Mouse (Mus musculus): Measurements from ENCODE around the gene Itpripl1. TPM values are rescaled to one million over a fixed set of nuclear protein-coding genes. Genes with fewer than 3 reads are reported as not detected.
"Not testable (repeated sequence)": the region's sequence is repeated elsewhere in the genome, so short reads cannot be mapped to it uniquely, and the experiment has no call there.

The Itpripl1 gene
- total RNA-seq, 2 experiments from 2014 or later: 2.9 TPM

DNA sequence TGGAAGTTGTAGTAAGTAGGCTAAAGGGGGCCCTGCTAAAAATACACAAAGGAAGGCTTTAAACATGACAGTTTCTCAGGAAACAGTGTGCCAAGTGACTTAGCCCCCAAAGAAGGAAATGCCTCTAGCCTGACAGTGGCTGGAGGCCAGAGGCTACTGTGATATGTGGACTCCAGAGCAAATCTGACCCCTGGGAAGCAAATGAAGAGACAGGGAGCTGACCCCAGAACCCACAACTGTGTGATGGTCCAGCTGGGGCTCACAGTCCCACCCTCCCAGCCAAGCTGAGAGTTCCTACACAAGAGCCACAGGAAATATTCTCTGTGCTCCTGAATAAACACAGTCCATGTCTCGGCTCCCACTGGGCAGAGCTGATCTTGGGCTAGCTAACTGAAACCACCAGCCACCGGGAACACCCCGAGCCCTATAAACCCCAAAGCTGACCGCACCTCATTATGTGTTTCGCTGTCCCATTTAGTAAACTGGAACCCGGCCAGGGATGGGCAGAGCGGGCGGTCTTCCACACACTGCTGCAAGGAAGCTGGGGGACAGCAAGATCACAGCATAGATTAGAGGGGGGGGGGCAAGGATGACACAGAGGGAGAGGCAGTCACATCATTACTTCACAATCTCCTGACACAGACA lies 21.5 kb downstream of the Itpripl1 start:
- intact Hi-C loops (cut with DNase I): no loop called here

DNA sequence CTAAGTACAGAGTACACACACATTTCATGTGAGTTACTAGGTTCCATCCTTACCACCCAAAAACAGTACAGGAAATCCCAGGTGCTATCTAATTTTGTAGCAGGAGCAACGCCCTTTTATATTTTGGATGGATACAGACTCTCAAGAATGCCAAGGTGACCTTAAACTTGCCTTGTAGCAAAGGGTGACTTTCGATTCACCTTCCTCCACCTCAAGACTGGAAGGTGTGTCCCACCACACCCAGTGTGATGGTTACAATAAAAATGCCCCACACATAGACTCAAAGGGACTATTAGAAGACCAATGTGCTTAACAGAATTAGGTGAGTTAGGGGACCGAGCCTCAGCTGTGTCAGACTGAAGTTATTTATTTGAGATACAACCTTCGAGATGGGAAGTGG lies 34.3 kb downstream of the Itpripl1 start:
- intact Hi-C loops (cut with DNase I): no loop called here
- no peak for DNase-seq (ENCODE audit: low spot score in 2 of 2)

More for the DNA sequence above, 21.5 kb downstream of the Itpripl1 start:
- no peak for DNase-seq (ENCODE audit: low spot score in 2 of 2)

GRCm38 (mm10) chr2:127092000-127092399 lies 51.2 kb downstream of the Itpripl1 start:
- intact Hi-C loops (cut with DNase I): no loop called here
- no peak for DNase-seq (ENCODE audit: low spot score in 2 of 2)

GRCm38 (mm10) chr2:127090151-127090550 lies 53.1 kb downstream of the Itpripl1 start:
- DNase-seq (ENCODE audit: low spot score in 2 of 2); intact Hi-C loops (cut with DNase I): not testable (repeated sequence)

Other genes with a start within 250 kb of the Itpripl1 start
- 10 to 100 TPM; 27.8 to 28.4 TPM for gene Sppl2a, start 210.2 kb downstream of the Itpripl1 start, total RNA-seq (2021)
- gene Ap4e1, start 134.7 kb downstream of the Itpripl1 start, total RNA-seq (2021): 10 to 100 TPM in 1 of 2 experiments, 1 to 10 TPM in 1; 9.8 to 12.0 TPM
- gene Blvra, start 72.8 kb downstream of the Itpripl1 start, total RNA-seq (2021): 10 to 100 TPM; 22.5 to 29.7 TPM
- 1 to 10 TPM; 1.8 to 2.8 TPM for gene Ncaph, start 9.5 kb downstream of the Itpripl1 start, total RNA-seq (2021)
- under 1 TPM; 0.53 to 0.87 TPM for gene 1810024B03Rik, start 64.8 kb upstream of the Itpripl1 start, total RNA-seq (2021)
- 10 to 100 TPM; 76.7 to 78.3 TPM for gene Snrnp200, start 64.9 kb upstream of the Itpripl1 start, total RNA-seq (2021)
- 10 to 100 TPM; 78.5 to 90.5 TPM for gene Ciao1, start 104.4 kb upstream of the Itpripl1 start, total RNA-seq (2021)
- gene Tmem127, start 104.5 kb upstream of the Itpripl1 start, total RNA-seq (2021): 10 to 100 TPM; 83.9 to 85.8 TPM
- gene Stard7, start 126.8 kb upstream of the Itpripl1 start, total RNA-seq (2021): 100 to 1,000 TPM; 108 to 119 TPM
- gene Dusp2, start 192.7 kb upstream of the Itpripl1 start, total RNA-seq (2021): 1 to 10 TPM; 2.3 to 2.8 TPM
- not detected for gene Astl, start 195.2 kb upstream of the Itpripl1 start, total RNA-seq (2021)
- 1 to 10 TPM in 1 of 2 experiments, under 1 TPM in 1; 0.39 to 1.1 TPM for gene Adra2b, start 219.8 kb upstream of the Itpripl1 start, total RNA-seq (2021)